Mouse (Mus musculus) CH12.LX (cell line): ENCODE data around the gene Lrrc3c. TPM values are rescaled to one million over a fixed set of nuclear protein-coding genes. Genes with fewer than 3 reads are reported as not detected.

ENCODE experiments used
- DNase-seq: peaks from one replicate; pipeline ENCODE4 v3.0.0-alpha.2; 2013; ENCODE audit errors: extremely low read depth
- H3K27ac ChIP-seq: 2 replicates; pipeline ENCODE4 v1.5.1; 2012; ENCODE audit warnings: low read depth, mild to moderate bottlenecking, control low read depth, moderate library complexity; ENCODE audit not compliant: insufficient read depth
- H3K27me3 ChIP-seq: replicated peaks from 2 replicates; pipeline ENCODE3; 2012; ENCODE audit warnings: inconsistent platforms
- H3K36me3 ChIP-seq, 2 experiments: replicated peaks in 1 of 2; 2 replicates each; pipeline versions ENCODE3 to v1.6.1; 2012; ENCODE audit warnings: inconsistent platforms in 1 of 2, low read length in 1 of 2, mild to moderate bottlenecking in 1 of 2, mixed read lengths in 1 of 2, moderate library complexity in 1 of 2; ENCODE audit not compliant: control insufficient read depth in 1 of 2, insufficient read depth in 1 of 2
- H3K4me1 ChIP-seq, 2 experiments: 2 replicates each; pipeline ENCODE4 v1.6.1; 2012; ENCODE audit warnings: inconsistent platforms in 1 of 2, moderate library complexity in 1 of 2; ENCODE audit not compliant: insufficient read depth in 2 of 2, control insufficient read depth in 1 of 2
- H3K4me2 ChIP-seq: 2 replicates; pipeline ENCODE4 v1.6.1; 2012; ENCODE audit warnings: low read depth, mild to moderate bottlenecking, control low read depth; ENCODE audit not compliant: poor library complexity, insufficient read depth, severe bottlenecking
- H3K4me3 ChIP-seq, 3 experiments: fragments of 150-350 bp in 1 of 3; sonication (generic) in 1 of 3; replicated peaks in 1 of 3; 2 replicates each; pipeline versions ENCODE3 to v1.5.1; 2011 to 2012; ENCODE audit warnings: low read depth in 2 of 3, low read length in 2 of 3, mild to moderate bottlenecking in 2 of 3, moderate library complexity in 2 of 3, control low read depth in 1 of 3, improper control_type of control experiment in 1 of 3, inconsistent platforms in 1 of 3, mixed read lengths in 1 of 3; ENCODE audit not compliant: poor library complexity in 1 of 3
- H3K79me2 ChIP-seq: replicated peaks from 2 replicates; pipeline ENCODE4 v1.6.1; 2012; ENCODE audit warnings: mild to moderate bottlenecking, moderate library complexity; ENCODE audit not compliant: control insufficient read depth, poor library complexity, insufficient read depth, severe bottlenecking; ENCODE audit errors: extremely low read depth
- H3K9ac ChIP-seq: 2 replicates; pipeline ENCODE4 v1.6.1; 2012; ENCODE audit warnings: low read depth, mild to moderate bottlenecking, control low read depth, moderate library complexity; ENCODE audit not compliant: insufficient read depth
- H3K9me3 ChIP-seq: replicated peaks from 2 replicates; pipeline ENCODE3; 2012; ENCODE audit warnings: low read length, inconsistent platforms, mixed read lengths
- BHLHE40 ChIP-seq: IDR thresholded peaks from 2 replicates; pipeline ENCODE4 v1.6.1; 2011; ENCODE audit warnings: mild to moderate bottlenecking, low read depth, low read length, improper control_type of control experiment
- CHD2 ChIP-seq: IDR thresholded peaks from 2 replicates; pipeline ENCODE4 v1.6.1; 2011; ENCODE audit warnings: low read length, improper control_type of control experiment
- EP300 ChIP-seq: IDR thresholded peaks from 2 replicates; pipeline ENCODE4 v1.6.1; 2011; ENCODE audit warnings: low read length, improper control_type of control experiment
- GABPA ChIP-seq: IDR thresholded peaks from 2 replicates; pipeline ENCODE4 v1.6.1; 2012; ENCODE audit warnings: low read depth, low read length, improper control_type of control experiment, inconsistent platforms; ENCODE audit not compliant: insufficient replicate concordance
- HCFC1 ChIP-seq: IDR thresholded peaks from 2 replicates; pipeline ENCODE4 v1.6.1; 2012; ENCODE audit warnings: low read depth, mild to moderate bottlenecking, inconsistent platforms, low read length, improper control_type of control experiment
- IRF4 ChIP-seq: IDR thresholded peaks from 2 replicates; pipeline ENCODE4 v1.6.1; 2014; ENCODE audit warnings: low read depth, mild to moderate bottlenecking, inconsistent platforms, low read length, improper control_type of control experiment
- JUND ChIP-seq: conservative IDR thresholded peaks from 2 replicates; pipeline ENCODE4 v1.6.1; 2011; ENCODE audit warnings: low read depth, low read length, improper control_type of control experiment
- KAT2A ChIP-seq: IDR thresholded peaks from 2 replicates; pipeline ENCODE4 v1.6.1; 2012; ENCODE audit warnings: low read length, improper control_type of control experiment, inconsistent platforms; ENCODE audit not compliant: insufficient replicate concordance
- MAFK ChIP-seq: IDR thresholded peaks from 2 replicates; pipeline ENCODE4 v1.6.1; 2011; ENCODE audit warnings: low read length, improper control_type of control experiment; ENCODE audit not compliant: insufficient replicate concordance
- MAX ChIP-seq: IDR thresholded peaks from 2 replicates; pipeline ENCODE4 v1.6.1; 2011; ENCODE audit warnings: low read length, improper control_type of control experiment
- MEF2A ChIP-seq: IDR thresholded peaks from 2 replicates; pipeline ENCODE4 v1.6.1; 2014; ENCODE audit warnings: low read depth, mild to moderate bottlenecking, inconsistent platforms, low read length, improper control_type of control experiment, borderline replicate concordance
- MXI1 ChIP-seq: IDR thresholded peaks from 2 replicates; pipeline ENCODE4 v1.6.1; 2011; ENCODE audit warnings: mild to moderate bottlenecking, low read depth, low read length, improper control_type of control experiment
- MYC ChIP-seq: IDR thresholded peaks from 2 replicates; pipeline ENCODE4 v1.6.1; 2011; ENCODE audit warnings: low read depth, mild to moderate bottlenecking, improper control_type of control experiment, low read length
- NRF1 ChIP-seq: IDR thresholded peaks from 2 replicates; pipeline ENCODE4 v1.6.1; 2014; ENCODE audit warnings: low read depth, mild to moderate bottlenecking, inconsistent platforms, low read length, improper control_type of control experiment, moderate library complexity
- POLR2A ChIP-seq: IDR thresholded peaks from 2 replicates; pipeline ENCODE4 v1.6.1; 2011; ENCODE audit warnings: low read depth, mild to moderate bottlenecking, improper control_type of control experiment, low read length
- POLR2AphosphoS2 ChIP-seq: IDR thresholded peaks from 2 replicates; pipeline ENCODE4 v1.6.1; 2011; ENCODE audit warnings: low read depth, low read length, improper control_type of control experiment
- RAD21 ChIP-seq: IDR thresholded peaks from 2 replicates; pipeline ENCODE4 v1.6.1; 2011; ENCODE audit warnings: low read depth, mild to moderate bottlenecking, low read length, improper control_type of control experiment, moderate library complexity
- RCOR1 ChIP-seq: conservative IDR thresholded peaks from 2 replicates; pipeline ENCODE4 v1.6.1; 2012; ENCODE audit warnings: low read depth, mild to moderate bottlenecking, inconsistent platforms, low read length, improper control_type of control experiment
- SIN3A ChIP-seq: IDR thresholded peaks from 2 replicates; pipeline ENCODE4 v1.6.1; 2012; ENCODE audit warnings: low read length, improper control_type of control experiment, inconsistent platforms
- TCF12 ChIP-seq: IDR thresholded peaks from 2 replicates; pipeline ENCODE4 v1.6.1; 2014; ENCODE audit warnings: low read depth, mild to moderate bottlenecking, inconsistent platforms, low read length, improper control_type of control experiment
- USF1 ChIP-seq: IDR thresholded peaks from 2 replicates; pipeline ENCODE4 v1.6.1; 2014; ENCODE audit warnings: low read depth, mild to moderate bottlenecking, inconsistent platforms, low read length, improper control_type of control experiment
- ZC3H11A ChIP-seq: IDR thresholded peaks from 2 replicates; pipeline ENCODE4 v1.6.1; 2012; ENCODE audit warnings: low read depth, mild to moderate bottlenecking, inconsistent platforms, low read length, improper control_type of control experiment
- ZKSCAN1 ChIP-seq: IDR thresholded peaks from 2 replicates; pipeline ENCODE4 v1.6.1; 2012; ENCODE audit warnings: low read depth, inconsistent platforms, low read length, improper control_type of control experiment, borderline replicate concordance
- ZMIZ1 ChIP-seq: IDR thresholded peaks from 2 replicates; pipeline ENCODE4 v1.6.1; 2012; ENCODE audit warnings: low read depth, mild to moderate bottlenecking, inconsistent platforms, low read length, improper control_type of control experiment
- ZNF384 ChIP-seq: IDR thresholded peaks from 2 replicates; pipeline ENCODE4 v1.6.1; 2012; ENCODE audit warnings: low read depth, low read length, improper control_type of control experiment, inconsistent platforms
- dilution Hi-C: fragments of 300-500 bp; cut with MboI; formaldehyde crosslinking; loops from 2 replicates; pipeline ENCODE4 v1.14.3; 2020; ENCODE audit warnings: low sequenced_read_pairs; ENCODE audit not compliant: extremely low pct_unique_long_range_greater_than_20kb, extremely low pct_ligation_motif_present
- in situ Hi-C: fragments of 300-500 bp; cut with MboI; formaldehyde crosslinking; loops from 3 replicates; pipeline ENCODE4 v1.14.3; 2019; ENCODE audit warnings: low sequenced_read_pairs, low pct_ligation_motif_present, low pct_unique_long_range_greater_than_20kb, mixed read lengths
- polyA plus RNA-seq: library from polyadenylated mRNA; unstranded; fragments of >175 nt; gene quantifications from 2 replicates; pipeline ENCODE4 v1.2.1, GENCODE M21; 2012; ENCODE audit warnings: low read depth; ENCODE audit not compliant: insufficient read length
- total RNA-seq, 2 experiments: library from RNA; depleted of rRNA; stranded (reverse); fragments of 300-350 nt in 1 of 2; fragments of >200 nt in 1 of 2; gene quantifications; 2 replicates each; pipeline ENCODE4 v1.2.3; 2012 to 2014

The Lrrc3c gene
- total and polyA plus RNA-seq, 3 experiments, result not detected

DNA sequence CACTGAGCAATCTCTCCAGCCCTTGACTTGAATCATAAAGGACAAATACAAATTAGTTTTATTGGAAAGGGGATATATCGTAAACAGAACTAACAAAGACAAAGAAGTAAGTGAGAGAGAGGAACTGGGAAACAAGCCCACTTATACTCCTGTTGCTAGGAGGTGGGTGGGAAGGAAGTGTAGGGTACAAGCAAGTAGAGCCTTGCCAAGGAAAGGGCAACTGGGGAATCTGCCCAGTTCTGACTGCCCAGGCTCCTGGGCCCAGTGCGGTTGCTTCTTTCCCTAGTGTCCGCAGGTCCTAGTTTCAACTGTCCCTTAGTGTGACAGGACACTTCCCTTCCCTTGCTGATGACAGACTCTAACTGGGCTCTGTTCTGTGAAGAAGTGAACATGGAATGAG is 30.6 kb downstream of the Lrrc3c start:
- DNase-seq, result no peak
- Histone ChIP-seq H3K4me3 (no peak overlapping the region), H3K36me3 (no peaks in the 10 kb centered on the region), H3K79me2 (no peaks in the 10 kb centered on the region), H3K9ac (no peak overlapping the region), H3K27me3 (peaks cover 58% of the 10 kb centered on the region), H3K9me3 (peaks cover 4% of the 10 kb centered on the region), H3K4me2 (no peak overlapping the region), H3K4me1 (no peaks in the 10 kb centered on the region), H3K27ac (no peak overlapping the region)
- TF ChIP-seq MYC, result no peak
- no peak for TF ChIP-seq RAD21
- TF ChIP-seq MAFK, result no peak
- TF ChIP-seq ZKSCAN1, result no peak
- no peak for TF ChIP-seq CHD2
- TF ChIP-seq JUND, result no peak
- TF ChIP-seq HCFC1, result no peak
- TF ChIP-seq SIN3A, result no peak
- no peak for TF ChIP-seq POLR2A
- no peak for TF ChIP-seq IRF4
- TF ChIP-seq POLR2AphosphoS2, result no peak
- TF ChIP-seq GABPA, result no peak
- dilution Hi-C loops, result no loop called here
- in situ Hi-C loops, result loop anchor here (25.0 kb wide), 1 partner anchor 291 kb away; the partner anchor contains the start of genes Neurod2 and Ppp1r1b

DNA sequence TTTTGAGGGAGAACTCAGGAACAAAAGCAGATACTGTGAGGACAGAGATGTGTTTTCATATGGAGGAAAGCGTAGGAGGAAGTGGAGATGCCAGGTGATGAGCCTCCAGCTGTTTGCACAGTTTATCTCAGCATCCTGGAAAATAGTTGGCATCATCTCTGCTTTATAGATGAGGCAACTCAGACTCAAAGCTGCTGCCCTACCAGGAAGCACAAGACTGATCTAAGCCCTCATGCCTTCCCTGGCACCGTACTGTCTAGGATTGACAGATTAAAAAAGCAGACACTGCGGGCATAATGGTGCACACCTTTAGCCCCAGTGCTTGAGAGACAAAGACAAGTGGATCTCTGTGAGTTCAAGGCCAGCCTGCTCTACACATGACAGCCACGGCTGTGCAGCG is 32.6 kb downstream of the Lrrc3c start:
- no peak for DNase-seq
- H3K27me3 ChIP-seq, result peaks cover 63% of the 10 kb centered on the region
- TF ChIP-seq BHLHE40 (no peak), SIN3A (no peak), KAT2A (no peak), MEF2A (no peak), HCFC1 (no peak), RCOR1 (no peak), NRF1 (no peak), EP300 (no peak), POLR2AphosphoS2 (no peak), ZMIZ1 (no peak), ZNF384 (no peak), CHD2 (no peak), MAX (no peak), TCF12 (no peak), MXI1 (no peak), JUND (no peak), USF1 (no peak), ZC3H11A (no peak)

More for the DNA sequence above, 32.6 kb downstream of the Lrrc3c start:
- no peak overlapping the region for H3K27ac ChIP-seq
- peaks cover 0 to 5% of the 10 kb centered on the region in 2 experiments; a peak in 2 of 4 replicates for H3K4me1 ChIP-seq
- no peaks in the 10 kb centered on the region for H3K79me2 ChIP-seq
- no peaks in the 10 kb centered on the region for H3K36me3 ChIP-seq
- no peak overlapping the region for H3K4me3 ChIP-seq
- no peak overlapping the region for H3K9ac ChIP-seq
- in situ Hi-C loops (loop anchor here (5.0 to 25.0 kb wide), 2 partner anchors 78 to 293 kb away; partner anchors contain the start of genes Neurod2, Ppp1r1b and Zpbp2), dilution Hi-C loops (no loop called here)
- H3K4me2 ChIP-seq, result no peak overlapping the region
- no peaks in the 10 kb centered on the region for H3K9me3 ChIP-seq
